Mouse (Mus musculus) forebrain, embryonic 11.5 days (tissue): ENCODE measurements at regions not wholly inside any gene's neighbourhood (a gene's known extent, or its start where the extent isn't known, plus 50 kb on each side); places are given as distances from the start of the nearest gene placed in this dataset.

ENCODE experiments used
- ATAC-seq: fragments of 200-750 bp; cut with Nextera tagmentation; replicated peaks from 2 replicates; pipeline ENCODE4 v1.8.0; 2017; ENCODE audit warnings: moderate TSS enrichment; ENCODE audit not compliant: low FRiP score
- DNase-seq: peaks from one replicate; pipeline ENCODE4 v3.0.0-alpha.2; 2017; ENCODE audit warnings: low spot score
- H3K27ac ChIP-seq: fragments of 300-500 bp; sonication (generic); 2 replicates; pipeline ENCODE4 v1.5.1; 2014; ENCODE audit warnings: low read depth, low read length
- H3K27me3 ChIP-seq: fragments of 300-500 bp; sonication (generic); 2 replicates; pipeline ENCODE4 v1.6.1; 2014; ENCODE audit warnings: mild to moderate bottlenecking, low read length, mixed read lengths; ENCODE audit not compliant: control insufficient read depth, insufficient read depth
- H3K36me3 ChIP-seq: fragments of 300-500 bp; sonication (generic); 2 replicates; pipeline ENCODE4 v1.6.1; 2014; ENCODE audit warnings: mild to moderate bottlenecking, low read length, moderate library complexity, mixed read lengths; ENCODE audit not compliant: control insufficient read depth, insufficient read depth
- H3K4me1 ChIP-seq: fragments of 300-500 bp; sonication (generic); replicated peaks from 2 replicates; pipeline ENCODE4 v1.6.1; 2014; ENCODE audit warnings: low read length, mixed read lengths; ENCODE audit not compliant: control insufficient read depth, insufficient read depth
- H3K4me2 ChIP-seq: fragments of 300-500 bp; sonication (generic); 2 replicates; pipeline ENCODE4 v1.6.1; 2014; ENCODE audit warnings: low read depth, mild to moderate bottlenecking, low read length, moderate library complexity, mixed read lengths; ENCODE audit not compliant: severe bottlenecking
- H3K4me3 ChIP-seq: fragments of 300-500 bp; sonication (generic); 2 replicates; pipeline ENCODE4 v1.5.1; 2014; ENCODE audit warnings: low read depth, low read length
- H3K9ac ChIP-seq: fragments of 300-500 bp; sonication (generic); 2 replicates; pipeline ENCODE4 v1.6.1; 2014; ENCODE audit warnings: low read length
- H3K9me3 ChIP-seq: fragments of 300-500 bp; sonication (generic); 2 replicates; pipeline ENCODE4 v1.6.1; 2016; ENCODE audit warnings: low read length, mixed read lengths; ENCODE audit not compliant: control insufficient read depth
- WGBS: fragments of 180-500 bp; shearing (Covaris S2); extraction: QIAGEN DNeasy Blood & Tissue Kit; methylation state at CpG from one replicate; pipeline ENCODE4 v1.1.7; 2014; 5-methylcytosine and 5-hydroxymethylcytosine counted together

DNA sequence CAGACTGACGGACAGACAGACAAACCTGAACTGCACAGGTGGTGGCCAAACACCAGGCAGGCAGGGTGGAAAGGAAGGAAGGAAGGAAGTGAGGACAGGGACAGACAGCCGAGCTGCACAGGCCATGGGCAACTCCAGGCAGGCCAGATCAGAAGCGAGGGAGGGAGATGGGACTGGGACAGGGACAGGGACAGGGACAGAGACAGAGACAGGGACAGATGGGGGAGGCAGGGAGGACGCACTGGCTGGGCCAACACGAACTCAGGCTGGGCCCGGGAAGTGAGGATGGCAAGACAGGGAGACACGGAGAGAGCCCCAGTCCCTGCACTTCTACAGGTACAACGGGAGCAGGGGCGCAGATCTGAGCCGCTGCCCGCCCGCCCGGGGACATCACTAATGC lies 94.9 kb upstream of the Rab39b start:
- 82% methylated on average over 12 of the region's 13 CpGs for WGBS
- Histone ChIP-seq H3K4me1 (no peaks in the 10 kb centered on the region), H3K4me3 (no peak overlapping the region), H3K4me2 (peak overlapping the region; percentile 27; the same call in 1 of the 2 replicates), H3K27me3 (no peaks in the 10 kb centered on the region), H3K27ac (no peak overlapping the region), H3K9ac (no peak overlapping the region), H3K9me3 (no peaks in the 10 kb centered on the region), H3K36me3 (no peaks in the 10 kb centered on the region)
- DNase-seq (no peak), ATAC-seq (peak; percentile 1; the same call in 1 of the 2 replicates)

DNA sequence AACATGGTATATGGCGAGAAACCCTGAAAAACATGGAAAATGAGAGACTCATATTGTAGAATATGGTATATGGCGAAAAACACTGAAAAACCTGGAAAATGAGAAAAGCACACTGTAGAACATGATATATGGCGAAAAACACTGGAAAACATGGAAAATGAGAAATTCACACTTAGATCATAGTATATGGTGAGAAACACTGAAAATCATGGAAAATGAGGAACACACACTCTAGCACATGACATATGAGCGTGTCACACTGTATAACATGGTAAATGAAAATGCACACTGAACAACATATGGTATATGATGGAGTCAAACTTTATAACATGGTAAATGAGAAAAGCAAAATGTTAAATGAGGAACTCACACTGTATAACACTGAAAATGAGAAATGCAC lies 89.6 kb upstream of the Rab39b start:
- no peak overlapping the region for H3K9ac ChIP-seq
- DNase-seq (no peak), ATAC-seq (no peak)
- 96% methylated on average over 4 of the region's 4 CpGs for WGBS
- no peaks in the 10 kb centered on the region for H3K4me1 ChIP-seq
- H3K27ac ChIP-seq: no peak overlapping the region
- no peaks in the 10 kb centered on the region for H3K36me3 ChIP-seq
- no peaks in the 10 kb centered on the region for H3K9me3 ChIP-seq
- no peak overlapping the region for H3K4me2 ChIP-seq
- no peaks in the 10 kb centered on the region for H3K27me3 ChIP-seq
- H3K4me3 ChIP-seq: no peak overlapping the region

DNA sequence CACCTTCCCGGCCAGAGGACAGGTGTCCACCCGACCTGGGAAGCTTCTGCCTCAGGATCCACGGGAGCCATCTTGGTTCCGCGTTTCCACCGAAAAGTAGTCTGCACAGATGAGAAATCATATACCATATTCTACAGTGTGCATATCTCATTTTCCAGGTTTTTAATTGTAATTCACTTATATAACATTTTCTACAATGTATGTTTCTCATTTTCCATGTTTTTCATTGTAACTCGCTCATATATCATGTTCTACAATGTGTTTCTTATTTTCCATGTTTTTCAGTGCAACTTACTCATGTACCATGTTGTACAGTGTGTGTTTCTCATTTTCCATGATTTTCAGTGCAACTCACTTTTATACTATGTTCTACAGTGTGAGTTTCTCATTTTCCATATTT lies 65.4 kb upstream of the Rab39b start:
- Histone ChIP-seq H3K9ac (no peak overlapping the region), H3K27me3 (no peaks in the 10 kb centered on the region), H3K9me3 (no peaks in the 10 kb centered on the region), H3K4me2 (no peak overlapping the region), H3K36me3 (no peaks in the 10 kb centered on the region), H3K4me1 (no peaks in the 10 kb centered on the region), H3K4me3 (no peak overlapping the region), H3K27ac (no peak overlapping the region)
- DNase-seq (no peak), ATAC-seq (no peak)
- WGBS: 90% methylated on average over 7 of the region's 7 CpGs
